14 mouse cellular contexts compared by ENCODE assay signal in genomic region chr15:57036806-57037566, GRCm38 (mm10).
A peak's percentile ranks its signal among the peaks of the same experiment; 100 is the strongest.
DNase-seq lines count a peak whose midpoint lies in the region; ATAC-seq and TF ChIP-seq lines count a peak whose summit lies in the region.
"Had no signal": no experiment of that assay in that cellular context is flagged by ENCODE, and none has a peak within 500 bp of the region (broad histone marks: within the 10 kb centered on the region; RNA-seq: fewer than 3 reads in every experiment).

No protein-coding gene starts in this region.

- no peaks in the 10 kb centered on the region for H3K27me3 ChIP-seq in forebrain, embryonic 11.5 days (ENCODE audit: control insufficient read depth, insufficient read depth, low read length)
- H3K27me3 ChIP-seq: embryonic facial prominence, embryonic 15.5 days; limb, embryonic 12.5 days had no signal

- no peak for TF ChIP-seq POLR2A in embryonic fibroblast, embryonic 13.5 days (IDR thresholded peaks at IDR 0.05; ENCODE audit: low read depth, low read length)

- 88% methylated on average over 4 of the region's 4 CpGs for WGBS in forebrain, embryonic 11.5 days

- no peaks in the 10 kb centered on the region for H3K9me3 ChIP-seq in forebrain, embryonic 11.5 days (ENCODE audit: control insufficient read depth, low read length)
- H3K9me3 ChIP-seq: embryonic facial prominence, embryonic 15.5 days; limb, embryonic 12.5 days had no signal

- DNase-seq in 416B (ENCODE audit: low read depth), result peak; percentile 32
- peak; percentile 14 for DNase-seq in Muller cell, postnatal 12 days (ENCODE audit: inconsistent ontology term)
- DNase-seq in lung, postnatal 10 days, result peak; percentile 9
- DNase-seq in forebrain, embryonic 11.5 days (ENCODE audit: low spot score), result no peak
- no peak for DNase-seq in heart, adult 8-10 months (ENCODE audit: low spot score)
- DNase-seq in MN1 (ENCODE audit: low spot score), result no peak
- DNase-seq: heart, adult 11 months; heart, postnatal 10 days; spleen, adult 18-20 months had no signal

- no peaks in the 10 kb centered on the region for H3K36me3 ChIP-seq in forebrain, embryonic 11.5 days (ENCODE audit: control insufficient read depth, insufficient read depth, low read length)
- H3K36me3 ChIP-seq: embryonic facial prominence, embryonic 15.5 days; limb, embryonic 12.5 days had no signal

- no peak overlapping the region for H3K9ac ChIP-seq in forebrain, embryonic 11.5 days (ENCODE audit: low read length)
- H3K9ac ChIP-seq: embryonic facial prominence, embryonic 15.5 days; limb, embryonic 12.5 days had no signal

- H3K4me3 ChIP-seq in embryonic fibroblast, embryonic 13.5 days (ENCODE audit: insufficient read depth, low read length), result no peak overlapping the region
- no peak overlapping the region for H3K4me3 ChIP-seq in forebrain, embryonic 11.5 days (ENCODE audit: low read depth, low read length)
- H3K4me3 ChIP-seq: embryonic facial prominence, embryonic 15.5 days; limb, embryonic 12.5 days had no signal

- no peak for ATAC-seq in forebrain, embryonic 11.5 days (replicated peaks; ENCODE audit: low FRiP score)
- ATAC-seq: forebrain, embryonic 16.5 days had no signal

- no peak overlapping the region for H3K4me2 ChIP-seq in forebrain, embryonic 11.5 days (ENCODE audit: low read depth, low read length, severe bottlenecking)
- H3K4me2 ChIP-seq: embryonic facial prominence, embryonic 15.5 days; limb, embryonic 12.5 days had no signal

- TF ChIP-seq CTCF in embryonic fibroblast, embryonic 13.5 days (IDR thresholded peaks at IDR 0.05; ENCODE audit: borderline replicate concordance, insufficient read depth, low read length), result no peak

- no peaks in the 10 kb centered on the region for H3K4me1 ChIP-seq in embryonic fibroblast, embryonic 13.5 days (ENCODE audit: control insufficient read depth, insufficient read depth, low read length)
- H3K4me1 ChIP-seq in forebrain, embryonic 11.5 days (replicated peaks; ENCODE audit: control insufficient read depth, insufficient read depth, low read length), result no peaks in the 10 kb centered on the region
- H3K4me1 ChIP-seq: embryonic facial prominence, embryonic 15.5 days had no signal

- H3K27ac ChIP-seq in embryonic fibroblast, embryonic 13.5 days (ENCODE audit: insufficient read depth, low read length), result peak overlapping the region; percentile 47; the same call in 1 of the 2 replicates
- no peak overlapping the region for H3K27ac ChIP-seq in forebrain, embryonic 11.5 days (ENCODE audit: low read depth, low read length)
- H3K27ac ChIP-seq: embryonic facial prominence, embryonic 15.5 days; kidney, postnatal 0 days; limb, embryonic 12.5 days had no signal

Comparison
In these comparisons a context has a peak if more than half of its experiments do, and no peak if none do; other contexts are left out.
1. DNase-seq: peak in 416B (single experiment), Muller cell, postnatal 12 days (single experiment) and lung, postnatal 10 days (single experiment); none in forebrain, embryonic 11.5 days (single experiment), heart, adult 8-10 months (single experiment) and MN1 (single experiment).